Mouse (Mus musculus) stomach, embryonic 16.5 days (tissue): ENCODE measurements around the gene Hdgfl3. TPM values are rescaled to one million over a fixed set of nuclear protein-coding genes. Genes with fewer than 3 reads are reported as not detected.
"Not testable (repeated sequence)": the region's sequence is repeated elsewhere in the genome, so short reads cannot be mapped to it uniquely, and the experiment has no call there.

Experiments used
- ATAC-seq: fragments of 200-750 bp; cut with Nextera tagmentation; 2 replicates; pipeline ENCODE4 v1.8.0; 2017; ENCODE audit warnings: moderate number of reproducible peaks, moderate TSS enrichment; ENCODE audit not compliant: insufficient read depth, low FRiP score
- H3K27ac ChIP-seq: fragments of 300-500 bp; sonication (generic); 2 replicates; pipeline ENCODE4 v1.5.1; 2014; ENCODE audit warnings: low read length
- H3K27me3 ChIP-seq: fragments of 300-500 bp; sonication (generic); 2 replicates; pipeline ENCODE4 v1.6.1; 2014; ENCODE audit warnings: low read length, control low read depth, mixed read lengths; ENCODE audit not compliant: control insufficient read depth, insufficient read depth
- H3K36me3 ChIP-seq: fragments of 300-500 bp; sonication (generic); 2 replicates; pipeline ENCODE4 v1.6.1; 2014; ENCODE audit warnings: low read length; ENCODE audit not compliant: control insufficient read depth, insufficient read depth
- H3K4me1 ChIP-seq: fragments of 300-500 bp; sonication (generic); 2 replicates; pipeline ENCODE4 v1.6.1; 2014; ENCODE audit warnings: low read length, control low read depth, mixed read lengths; ENCODE audit not compliant: control insufficient read depth, insufficient read depth
- H3K4me2 ChIP-seq: fragments of 300-500 bp; sonication (generic); 2 replicates; pipeline ENCODE4 v1.6.1; 2014; ENCODE audit warnings: low read depth, low read length, mixed read lengths
- H3K4me3 ChIP-seq: fragments of 300-500 bp; sonication (generic); replicated peaks from 2 replicates; pipeline ENCODE4 v1.5.1; 2014; ENCODE audit warnings: mild to moderate bottlenecking, low read length
- H3K9ac ChIP-seq: fragments of 300-500 bp; sonication (generic); 2 replicates; pipeline ENCODE4 v1.6.1; 2014; ENCODE audit warnings: low read length
- H3K9me3 ChIP-seq: fragments of 300-500 bp; sonication (generic); replicated peaks from 2 replicates; pipeline ENCODE4 v1.6.1; 2016; ENCODE audit warnings: low read length, control low read depth; ENCODE audit not compliant: control insufficient read depth
- WGBS: fragments of 180-500 bp; shearing (Covaris S2); extraction: QIAGEN DNeasy Blood & Tissue Kit; methylation state at CpG from one replicate; pipeline ENCODE4 v1.1.7; 2014; 5-methylcytosine and 5-hydroxymethylcytosine counted together
- polyA plus RNA-seq: library from polyadenylated mRNA; unstranded; fragments of >200 nt; fragmentation: Nextera tagmentation; extraction: Ambion mirVana; gene quantifications from 2 replicates; pipeline ENCODE4 v1.2.1, GENCODE M21; 2015

The Hdgfl3 gene
- polyA plus RNA-seq, 1 experiment from 2014 or later, result 8.9 TPM

DNA sequence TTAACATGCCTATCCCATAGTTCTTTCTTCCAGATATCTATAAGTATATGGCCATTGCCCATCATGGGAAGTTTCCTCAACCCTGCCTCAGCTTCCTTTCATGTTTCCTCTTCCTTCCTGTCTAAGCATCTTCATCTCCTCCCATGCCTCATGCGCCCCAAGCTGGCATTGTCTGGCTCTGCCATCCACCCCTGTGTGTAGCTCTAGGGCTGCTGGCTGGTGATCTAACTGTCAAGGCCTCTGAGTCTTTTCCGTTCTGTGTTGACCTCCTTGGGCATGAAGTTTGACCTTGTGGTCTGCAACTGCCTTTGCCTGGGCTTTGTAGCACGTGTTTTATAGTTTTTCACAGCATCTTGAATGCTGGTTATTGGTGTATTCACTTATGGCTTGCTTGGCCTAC is 89.0 kb downstream of the Hdgfl3 start:
- Histone ChIP-seq H3K4me2 (no peak overlapping the region), H3K9me3 (no peaks in the 10 kb centered on the region), H3K27ac (no peak overlapping the region), H3K36me3 (no peaks in the 10 kb centered on the region), H3K4me1 (peaks cover 3% of the 10 kb centered on the region; the same call in 1 of the 2 replicates), H3K4me3 (no peak overlapping the region), H3K27me3 (no peaks in the 10 kb centered on the region), H3K9ac (no peak overlapping the region)
- no peak for ATAC-seq
- 79% methylated on average over 3 of the region's 3 CpGs for WGBS

DNA sequence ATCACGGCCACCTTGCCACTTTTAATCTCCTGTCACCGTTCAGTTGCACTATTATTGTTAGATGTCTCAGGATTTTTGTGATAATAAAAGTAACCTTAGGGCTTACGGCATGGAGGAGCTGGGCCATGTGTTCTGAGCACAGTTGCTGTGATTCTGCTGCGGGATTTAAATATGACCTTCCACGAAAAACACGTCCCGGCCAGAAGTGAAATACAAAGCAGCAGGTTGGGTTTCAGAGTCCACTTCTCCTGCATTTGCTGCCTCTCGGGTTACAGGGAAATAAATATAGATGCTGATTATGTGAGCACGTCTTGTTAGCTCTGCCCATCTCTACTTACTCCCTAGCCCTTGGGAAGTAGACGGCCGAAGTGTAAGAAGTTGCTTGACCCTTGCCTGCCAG is 89.5 kb downstream of the Hdgfl3 start:
- 72% methylated on average over 11 of the region's 11 CpGs for WGBS

DNA sequence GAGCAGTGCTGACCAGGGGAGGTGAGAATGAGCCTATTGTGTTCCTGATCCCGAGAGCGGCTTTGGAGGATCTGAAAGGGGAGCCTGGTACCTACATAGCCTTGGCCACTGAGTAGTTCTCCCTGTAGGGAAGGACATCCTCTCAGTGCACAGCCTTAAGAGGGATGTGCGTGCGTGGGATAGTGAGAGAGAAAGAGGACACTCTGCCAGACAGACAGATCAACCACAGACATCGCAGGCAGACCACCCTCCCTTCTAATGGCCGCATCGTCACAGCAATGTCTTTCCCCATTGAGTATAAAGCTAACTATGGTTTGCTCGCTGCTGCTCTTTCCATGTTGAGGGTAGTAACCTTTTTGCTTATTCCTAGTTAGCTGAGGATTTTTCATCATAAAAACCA is 90.4 kb downstream of the Hdgfl3 start:
- H3K4me3 ChIP-seq, result no peak overlapping the region
- H3K27ac ChIP-seq, result no peak overlapping the region
- no peaks in the 10 kb centered on the region for H3K36me3 ChIP-seq
- peaks cover 3% of the 10 kb centered on the region; the same call in 1 of the 2 replicates for H3K4me1 ChIP-seq
- H3K27me3 ChIP-seq, result no peaks in the 10 kb centered on the region
- ATAC-seq, result no peak
- 79% methylated on average over 8 of the region's 8 CpGs for WGBS
- no peak overlapping the region for H3K4me2 ChIP-seq
- H3K9me3 ChIP-seq, result no peaks in the 10 kb centered on the region
- no peak overlapping the region for H3K9ac ChIP-seq

More for the DNA sequence above, 89.5 kb downstream of the Hdgfl3 start:
- Histone ChIP-seq H3K4me2 (no peak overlapping the region), H3K27ac (no peak overlapping the region), H3K9me3 (no peaks in the 10 kb centered on the region), H3K4me1 (peaks cover 3% of the 10 kb centered on the region; the same call in 1 of the 2 replicates), H3K9ac (no peak overlapping the region), H3K36me3 (no peaks in the 10 kb centered on the region), H3K27me3 (no peaks in the 10 kb centered on the region), H3K4me3 (no peak overlapping the region)
- no peak for ATAC-seq

DNA sequence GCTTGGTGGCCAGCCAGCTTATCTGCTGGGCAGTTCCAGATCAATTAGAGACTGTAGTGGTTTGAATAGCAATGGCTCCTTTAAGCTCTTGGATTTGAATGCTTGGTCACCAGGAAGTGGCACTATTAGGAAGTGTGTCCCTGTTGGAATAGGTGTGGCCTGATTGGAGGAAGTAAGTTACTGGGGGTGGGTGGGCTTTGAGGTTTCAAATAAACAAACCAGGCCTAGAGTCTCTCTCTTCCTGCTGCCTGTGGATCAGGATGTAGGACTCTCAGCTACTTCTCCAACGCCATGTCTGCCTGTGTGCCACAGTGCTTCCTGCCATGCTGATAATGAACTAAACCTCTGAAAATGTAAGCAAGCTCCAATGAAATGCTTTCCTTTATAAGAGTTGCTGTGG is 91.3 kb downstream of the Hdgfl3 start:
- H3K36me3 ChIP-seq, result no peaks in the 10 kb centered on the region
- H3K27ac ChIP-seq, result no peak overlapping the region
- no peaks in the 10 kb centered on the region for H3K9me3 ChIP-seq
- no peak overlapping the region for H3K9ac ChIP-seq
- ATAC-seq, result no peak
- no peaks in the 10 kb centered on the region for H3K27me3 ChIP-seq
- H3K4me1 ChIP-seq, result peaks cover 3% of the 10 kb centered on the region; the same call in 1 of the 2 replicates
- WGBS, result 36% methylated on average over 1 of the region's 1 CpGs
- no peak overlapping the region for H3K4me3 ChIP-seq
- H3K4me2 ChIP-seq, result no peak overlapping the region

DNA sequence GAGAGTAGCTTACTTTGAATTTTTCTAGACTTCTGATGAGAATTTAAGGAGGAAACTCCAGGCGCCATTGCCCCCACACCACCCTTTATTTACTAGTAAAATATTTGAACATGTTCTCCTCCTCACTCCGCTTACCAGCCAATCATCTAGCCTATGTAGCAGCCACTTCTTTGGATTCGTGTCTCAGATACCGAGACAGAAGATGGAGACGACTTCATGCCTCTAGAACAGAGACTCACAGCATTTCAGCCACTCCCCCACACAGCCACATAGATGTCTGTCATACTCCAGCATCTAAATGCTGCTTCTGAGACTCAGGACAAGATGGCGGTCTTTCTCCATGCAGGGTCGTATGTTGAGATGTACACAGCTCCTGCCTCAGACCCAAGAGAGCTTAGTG is 92.1 kb downstream of the Hdgfl3 start:
- no peaks in the 10 kb centered on the region for H3K36me3 ChIP-seq
- H3K27me3 ChIP-seq, result no peaks in the 10 kb centered on the region
- no peak overlapping the region for H3K4me2 ChIP-seq
- H3K4me3 ChIP-seq, result no peak overlapping the region
- 74% methylated on average over 7 of the region's 7 CpGs for WGBS
- no peak overlapping the region for H3K27ac ChIP-seq
- ATAC-seq, result no peak
- H3K9ac ChIP-seq, result no peak overlapping the region
- peaks cover 3% of the 10 kb centered on the region; the same call in 1 of the 2 replicates for H3K4me1 ChIP-seq
- H3K9me3 ChIP-seq, result no peaks in the 10 kb centered on the region

DNA sequence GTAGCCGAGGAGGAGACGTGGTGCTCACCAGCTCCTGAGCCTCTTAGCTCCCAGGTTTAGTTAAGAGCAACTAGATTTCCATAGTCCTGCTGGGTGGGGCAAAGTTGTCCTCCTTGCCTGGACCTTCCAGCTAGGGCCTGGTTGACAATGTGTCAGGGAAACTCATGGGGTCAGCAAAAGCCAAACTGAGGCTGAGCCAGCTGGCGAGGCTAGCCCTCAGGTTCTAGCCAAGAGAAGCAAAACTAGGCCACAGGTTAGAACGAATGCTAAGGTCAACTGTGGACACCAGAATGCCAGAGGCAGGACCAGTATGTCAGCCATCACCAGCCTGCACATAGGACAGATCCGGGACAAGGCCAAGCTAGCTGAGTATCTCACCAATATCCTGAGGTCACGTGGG is 92.8 kb downstream of the Hdgfl3 start:
- no peaks in the 10 kb centered on the region for H3K4me1 ChIP-seq
- H3K4me2 ChIP-seq, result no peak overlapping the region
- H3K9ac ChIP-seq, result no peak overlapping the region
- no peak overlapping the region for H3K27ac ChIP-seq
- no peaks in the 10 kb centered on the region for H3K9me3 ChIP-seq
- 79% methylated on average over 6 of the region's 6 CpGs for WGBS
- ATAC-seq, result no peak
- H3K36me3 ChIP-seq, result no peaks in the 10 kb centered on the region
- H3K27me3 ChIP-seq, result no peaks in the 10 kb centered on the region
- H3K4me3 ChIP-seq, result no peak overlapping the region

DNA sequence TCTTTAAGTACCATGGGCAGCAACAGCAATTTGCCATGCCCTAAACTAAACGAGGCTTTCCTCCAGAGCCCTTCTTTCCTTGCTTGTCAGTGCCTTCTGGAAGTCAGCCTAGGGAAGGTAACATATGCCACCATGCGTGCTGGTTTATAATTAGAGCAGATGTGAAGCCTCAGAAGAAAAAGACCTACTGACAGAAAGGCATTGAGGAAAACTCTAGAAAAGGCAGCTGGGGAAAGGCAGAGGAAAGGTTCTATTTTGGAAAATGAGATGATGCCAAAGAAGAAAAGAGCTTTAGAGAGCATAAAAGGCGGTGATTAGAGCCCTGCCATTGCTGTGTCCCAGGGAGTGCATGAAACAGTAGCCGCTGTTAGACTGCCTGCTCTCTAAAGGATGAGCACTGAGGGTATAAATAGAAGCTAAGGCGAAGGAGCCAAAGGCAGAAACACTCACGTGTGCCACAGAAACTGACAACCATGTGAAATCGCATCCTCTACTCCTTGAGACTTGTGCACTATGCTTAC is 93.6 kb downstream of the Hdgfl3 start:
- no peak for ATAC-seq
- Histone ChIP-seq H3K27ac (no peak overlapping the region), H3K27me3 (no peaks in the 10 kb centered on the region), H3K9ac (no peak overlapping the region), H3K36me3 (no peaks in the 10 kb centered on the region), H3K4me2 (no peak overlapping the region), H3K4me3 (no peak overlapping the region), H3K4me1 (no peaks in the 10 kb centered on the region), H3K9me3 (no peaks in the 10 kb centered on the region)
- 51% methylated on average over 7 of the region's 7 CpGs for WGBS

DNA sequence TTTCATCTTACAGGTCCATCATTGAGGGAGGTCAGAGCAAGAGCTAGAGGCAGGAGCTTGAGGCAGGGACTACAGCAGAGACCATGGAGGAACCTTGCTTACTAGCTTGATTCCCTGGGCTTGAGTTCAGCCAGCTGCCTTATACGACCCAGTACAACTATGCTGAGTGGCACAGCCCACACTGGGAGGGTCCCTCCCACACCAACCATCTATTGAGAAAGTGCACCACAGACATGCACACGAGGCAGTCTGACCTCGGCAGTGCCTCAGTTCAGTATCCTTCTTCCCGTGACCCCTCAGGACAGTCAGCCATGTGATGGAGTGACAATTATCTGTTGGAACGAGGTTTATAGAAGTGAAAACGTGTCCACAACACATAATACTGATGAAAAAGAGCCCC is 94.5 kb downstream of the Hdgfl3 start:
- Histone ChIP-seq H3K4me3 (no peak overlapping the region), H3K27me3 (no peaks in the 10 kb centered on the region), H3K4me2 (no peak overlapping the region), H3K36me3 (no peaks in the 10 kb centered on the region), H3K9me3 (no peaks in the 10 kb centered on the region), H3K9ac (no peak overlapping the region), H3K4me1 (no peaks in the 10 kb centered on the region), H3K27ac (no peak overlapping the region)
- no peak for ATAC-seq
- WGBS, result 53% methylated on average over 6 of the region's 6 CpGs

DNA sequence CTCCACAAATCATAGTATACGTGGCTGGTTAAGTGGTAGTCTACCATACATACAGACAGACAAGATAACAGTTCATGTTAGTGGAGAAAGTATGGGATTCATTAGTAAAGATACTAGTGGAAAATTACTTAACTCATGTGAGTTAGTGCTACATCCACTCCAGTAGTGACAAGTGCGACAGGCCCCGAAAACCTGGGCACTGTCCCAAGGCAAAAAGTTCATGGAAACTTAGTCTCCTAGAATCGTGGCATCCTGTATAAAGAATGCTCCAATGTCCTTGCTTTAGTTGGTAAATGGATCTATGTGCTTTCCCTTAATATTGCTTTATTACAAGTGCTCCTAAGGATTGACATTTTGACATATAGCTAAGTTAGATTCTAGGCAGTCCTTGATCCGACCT is 96.5 kb downstream of the Hdgfl3 start:
- ATAC-seq, H3K27ac ChIP-seq, H3K4me3 ChIP-seq, H3K9ac ChIP-seq, H3K36me3 ChIP-seq, H3K27me3 ChIP-seq, H3K4me2 ChIP-seq, H3K4me1 ChIP-seq, H3K9me3 ChIP-seq: not testable (repeated sequence)
- 82% methylated on average over 5 of the region's 5 CpGs for WGBS

DNA sequence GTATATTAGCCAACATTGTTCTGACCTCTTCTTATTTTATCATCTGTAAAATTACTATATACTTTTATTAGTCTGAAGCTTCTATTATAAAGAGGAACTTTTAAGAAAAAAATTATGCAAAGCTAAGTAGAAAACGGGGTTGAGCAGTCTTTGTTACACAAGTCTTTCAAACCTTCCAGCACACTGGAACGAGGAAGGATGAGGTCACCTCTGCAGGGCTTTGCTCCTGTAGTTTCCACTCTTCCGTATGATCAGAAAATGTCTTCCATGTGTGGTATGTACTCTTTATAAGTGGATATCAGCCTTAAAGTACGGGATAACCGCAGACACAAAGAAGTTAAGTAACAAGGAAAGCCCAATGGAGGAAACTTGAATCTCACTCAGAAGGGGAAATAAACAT is 98.8 kb downstream of the Hdgfl3 start:
- no peak overlapping the region for H3K4me2 ChIP-seq
- H3K27me3 ChIP-seq, result no peaks in the 10 kb centered on the region
- no peak overlapping the region for H3K9ac ChIP-seq
- no peak overlapping the region for H3K4me3 ChIP-seq
- H3K9me3 ChIP-seq, result no peaks in the 10 kb centered on the region
- WGBS, result 87% methylated on average over 5 of the region's 5 CpGs
- H3K4me1 ChIP-seq, result no peaks in the 10 kb centered on the region
- H3K27ac ChIP-seq, result no peak overlapping the region
- no peaks in the 10 kb centered on the region for H3K36me3 ChIP-seq
- no peak for ATAC-seq
